Mouse (Mus musculus): ENCODE results near the gene Pde8a. TPM values are rescaled to one million over a fixed set of nuclear protein-coding genes. Genes with fewer than 3 reads are reported as not detected.

The Pde8a gene
- polyA plus RNA-seq, 1 experiment from 2014 or later, result 4.8 TPM

DNA sequence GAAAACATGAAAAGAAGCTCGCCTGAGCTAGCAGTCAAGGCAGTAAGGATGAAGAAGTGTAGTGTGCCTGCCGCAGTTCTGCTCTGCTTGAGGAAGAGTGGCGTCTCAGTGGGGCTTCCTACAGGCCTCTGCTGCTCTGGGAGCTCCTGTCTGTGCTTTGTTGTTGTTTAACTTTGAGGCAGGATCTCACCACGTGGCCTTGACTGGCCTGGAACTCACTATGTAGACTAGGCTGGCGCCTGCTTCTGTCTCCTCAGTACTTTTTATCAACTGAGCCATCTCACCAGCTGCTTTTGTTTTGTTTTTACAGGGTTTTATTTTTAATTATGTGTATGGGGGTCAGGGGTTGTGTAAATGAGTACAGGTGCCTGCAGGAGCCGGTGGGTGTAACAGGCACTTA, 84.8 kb downstream of the Pde8a start:
- no peak overlapping the region for H3K9ac ChIP-seq
- 29% methylated on average over 6 of the region's 6 CpGs for WGBS
- H3K27ac ChIP-seq, result no peak overlapping the region
- no peaks in the 10 kb centered on the region for H3K36me3 ChIP-seq
- H3K4me2 ChIP-seq (replicated peaks), result no peak overlapping the region
- no peaks in the 10 kb centered on the region for H3K9me3 ChIP-seq
- H3K4me1 ChIP-seq, result peaks cover 14% of the 10 kb centered on the region
- H3K27me3 ChIP-seq, result no peaks in the 10 kb centered on the region
- ATAC-seq (ENCODE audit: low FRiP score, low read depth), result no peak
- H3K4me3 ChIP-seq, result no peak overlapping the region

DNA sequence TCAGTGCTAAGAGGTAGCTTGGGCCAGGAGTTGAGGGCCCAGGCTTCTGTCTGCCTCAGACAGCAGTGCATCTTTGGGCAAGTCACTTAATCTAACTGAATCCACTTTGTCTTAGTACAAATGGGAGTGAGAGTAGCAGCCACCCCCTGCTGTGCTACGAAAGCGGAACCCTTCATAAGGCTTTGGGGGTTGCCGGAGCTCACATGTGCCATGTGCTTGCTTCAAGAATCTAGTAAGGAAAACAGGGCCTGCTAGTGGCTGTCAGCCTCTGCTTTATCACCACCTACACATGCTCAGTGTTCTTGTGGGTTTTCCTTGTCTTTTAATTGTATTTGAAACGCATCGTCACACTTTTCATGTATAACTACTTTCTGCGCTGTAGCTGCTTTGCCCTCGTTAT, 87.9 kb downstream of the Pde8a start:
- Histone ChIP-seq H3K4me2 (replicated peaks) (no peak overlapping the region), H3K36me3 (no peaks in the 10 kb centered on the region), H3K27me3 (no peaks in the 10 kb centered on the region), H3K9me3 (no peaks in the 10 kb centered on the region), H3K27ac (no peak overlapping the region), H3K4me1 (peaks cover 8% of the 10 kb centered on the region), H3K4me3 (no peak overlapping the region), H3K9ac (no peak overlapping the region)
- WGBS, result 30% methylated on average over 7 of the region's 7 CpGs
- no peak for ATAC-seq (ENCODE audit: low FRiP score, low read depth)

DNA sequence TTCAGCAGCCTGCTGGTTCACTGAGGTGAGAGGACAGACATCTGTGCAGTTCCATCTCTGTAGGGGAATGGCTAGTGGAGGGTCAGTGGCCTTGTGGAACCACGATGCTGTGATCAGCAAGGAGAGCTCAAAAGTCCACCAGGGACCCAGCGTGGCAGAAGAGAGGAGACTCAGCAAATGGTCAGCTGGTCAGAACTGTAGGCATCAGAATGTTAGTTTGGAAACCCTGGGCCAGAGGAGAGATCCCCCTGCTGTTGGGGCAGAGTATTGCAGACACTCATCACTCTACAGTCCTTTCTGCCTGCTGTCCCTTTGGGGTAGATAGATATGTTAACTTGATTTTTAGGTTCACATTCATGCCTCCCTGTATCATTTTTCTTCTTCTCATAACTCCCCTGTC, 90.3 kb downstream of the Pde8a start:
- H3K4me1 ChIP-seq, result peaks cover 8% of the 10 kb centered on the region
- H3K9me3 ChIP-seq, result no peaks in the 10 kb centered on the region
- ATAC-seq (ENCODE audit: low FRiP score, low read depth), result no peak
- WGBS, result 84% methylated on average over 2 of the region's 2 CpGs
- H3K36me3 ChIP-seq, result no peaks in the 10 kb centered on the region
- no peaks in the 10 kb centered on the region for H3K27me3 ChIP-seq
- H3K27ac ChIP-seq, result no peak overlapping the region
- H3K9ac ChIP-seq, result no peak overlapping the region
- H3K4me3 ChIP-seq, result no peak overlapping the region
- no peak overlapping the region for H3K4me2 ChIP-seq (replicated peaks)

GRCm38 (mm10) chr7:81304100-81304499, 90.7 kb downstream of the Pde8a start:
- Histone ChIP-seq H3K4me3 (no peak overlapping the region), H3K9ac (no peak overlapping the region), H3K27ac (no peak overlapping the region), H3K9me3 (no peaks in the 10 kb centered on the region), H3K27me3 (no peaks in the 10 kb centered on the region), H3K4me2 (replicated peaks) (no peak overlapping the region), H3K4me1 (peaks cover 8% of the 10 kb centered on the region), H3K36me3 (no peaks in the 10 kb centered on the region)
- ATAC-seq (ENCODE audit: low FRiP score, low read depth), result no peak
- WGBS, result 77% methylated on average over 5 of the region's 5 CpGs

DNA sequence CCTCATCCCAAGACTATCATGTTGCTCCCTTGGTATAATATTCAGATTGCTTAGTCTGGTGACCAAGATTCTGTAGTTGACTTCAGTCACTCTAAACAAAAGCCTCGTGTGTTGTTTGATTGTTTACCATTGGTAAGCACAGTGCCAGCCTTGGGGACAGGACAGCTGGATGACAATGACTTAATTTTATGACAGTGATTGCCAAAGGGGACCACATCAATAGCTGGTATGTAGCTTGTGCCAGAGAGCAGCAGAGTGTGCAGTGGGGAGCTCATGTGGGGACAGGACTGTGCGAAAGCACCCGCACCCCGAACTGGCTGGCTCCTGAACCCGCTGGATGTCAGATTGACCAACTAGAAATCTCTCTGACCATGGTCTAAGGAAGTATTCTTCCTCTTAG, 91.3 kb downstream of the Pde8a start:
- no peaks in the 10 kb centered on the region for H3K27me3 ChIP-seq
- 87% methylated on average over 5 of the region's 5 CpGs for WGBS
- no peak overlapping the region for H3K27ac ChIP-seq
- no peaks in the 10 kb centered on the region for H3K9me3 ChIP-seq
- no peak for ATAC-seq (ENCODE audit: low FRiP score, low read depth)
- H3K4me3 ChIP-seq, result no peak overlapping the region
- H3K4me2 ChIP-seq (replicated peaks), result no peak overlapping the region
- H3K9ac ChIP-seq, result no peak overlapping the region
- peaks cover 8% of the 10 kb centered on the region for H3K4me1 ChIP-seq
- no peaks in the 10 kb centered on the region for H3K36me3 ChIP-seq

DNA sequence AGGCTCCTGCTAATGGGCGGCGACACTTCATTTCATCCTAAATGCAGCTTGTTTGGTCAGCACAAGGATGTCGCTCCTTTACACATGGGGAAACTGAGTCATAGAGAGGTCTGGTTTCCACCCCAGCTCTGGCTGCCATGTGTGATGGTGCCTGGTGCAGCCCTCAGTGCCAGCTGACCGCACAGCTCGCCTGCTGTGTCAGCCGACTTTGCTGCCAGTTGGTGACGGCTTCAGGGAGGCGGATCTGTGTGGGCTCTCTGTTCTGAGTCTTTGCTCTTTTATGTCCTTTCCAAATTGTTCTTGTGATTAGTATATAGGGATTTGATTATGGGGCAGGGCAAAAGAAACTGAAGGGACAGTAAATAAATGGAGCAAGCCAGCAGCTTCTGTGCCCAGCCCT, 94.3 kb downstream of the Pde8a start:
- Histone ChIP-seq H3K36me3 (no peaks in the 10 kb centered on the region), H3K27ac (no peak overlapping the region), H3K4me1 (no peaks in the 10 kb centered on the region), H3K9ac (no peak overlapping the region), H3K27me3 (no peaks in the 10 kb centered on the region), H3K4me2 (replicated peaks) (no peak overlapping the region), H3K4me3 (no peak overlapping the region), H3K9me3 (no peaks in the 10 kb centered on the region)
- WGBS, result 73% methylated on average over 8 of the region's 8 CpGs
- ATAC-seq (ENCODE audit: low FRiP score, low read depth), result no peak

DNA sequence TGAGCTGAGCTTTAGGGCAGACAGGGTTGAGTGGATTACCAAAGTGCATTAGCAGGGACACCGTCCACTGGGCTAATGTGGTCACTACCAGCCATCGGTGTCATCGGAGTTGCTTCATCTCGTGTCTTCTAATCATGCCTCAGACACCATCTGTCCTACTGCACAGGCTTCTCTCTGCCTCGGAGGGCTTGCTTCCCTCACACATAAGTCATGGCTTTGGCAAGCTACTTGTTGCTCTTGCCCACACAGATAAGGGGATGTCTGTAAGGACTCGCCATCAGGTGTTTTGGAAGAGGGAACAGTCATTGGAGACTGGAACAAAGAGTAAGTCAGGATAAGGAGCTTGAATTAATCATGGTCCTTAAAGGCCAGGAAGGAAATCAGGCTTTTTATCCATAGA, 95.9 kb downstream of the Pde8a start:
- H3K4me3 ChIP-seq, result no peak overlapping the region
- H3K27me3 ChIP-seq, result no peaks in the 10 kb centered on the region
- no peaks in the 10 kb centered on the region for H3K4me1 ChIP-seq
- H3K9ac ChIP-seq, result no peak overlapping the region
- ATAC-seq (ENCODE audit: low FRiP score, low read depth), result no peak
- H3K4me2 ChIP-seq (replicated peaks), result no peak overlapping the region
- 88% methylated on average over 6 of the region's 6 CpGs for WGBS
- no peaks in the 10 kb centered on the region for H3K36me3 ChIP-seq
- no peaks in the 10 kb centered on the region for H3K9me3 ChIP-seq
- H3K27ac ChIP-seq, result no peak overlapping the region

GRCm38 (mm10) chr7:81311130-81311529, 97.7 kb downstream of the Pde8a start:
- no peak overlapping the region for H3K4me2 ChIP-seq (replicated peaks)
- H3K27me3 ChIP-seq, result no peaks in the 10 kb centered on the region
- ATAC-seq (ENCODE audit: low FRiP score, low read depth), result no peak
- H3K4me3 ChIP-seq, result no peak overlapping the region
- no peaks in the 10 kb centered on the region for H3K9me3 ChIP-seq
- H3K4me1 ChIP-seq, result no peaks in the 10 kb centered on the region
- H3K36me3 ChIP-seq, result no peaks in the 10 kb centered on the region
- WGBS, result 88% methylated on average over 1 of the region's 1 CpGs
- H3K9ac ChIP-seq, result no peak overlapping the region
- H3K27ac ChIP-seq, result no peak overlapping the region

DNA sequence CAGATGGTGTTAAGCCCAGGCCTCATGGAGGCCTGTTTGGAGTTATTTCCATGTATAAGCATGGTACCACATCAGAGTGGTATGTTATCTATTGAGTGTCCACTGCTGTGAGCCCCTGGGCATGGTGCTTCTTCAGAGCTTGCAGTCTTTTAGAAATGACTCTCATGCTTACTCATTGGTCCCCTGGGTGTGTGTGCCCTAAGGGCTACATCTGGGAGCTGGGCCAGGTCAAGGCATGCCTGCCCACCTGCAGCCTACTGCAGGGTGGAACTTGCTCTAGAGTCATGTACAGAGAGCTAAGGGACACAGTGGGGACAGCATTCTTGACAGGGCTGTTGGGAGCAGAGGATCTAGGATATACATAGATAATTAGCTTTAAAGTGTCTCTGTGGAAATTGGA, 98.2 kb downstream of the Pde8a start:
- Histone ChIP-seq H3K9me3 (no peaks in the 10 kb centered on the region), H3K27ac (no peak overlapping the region), H3K36me3 (no peaks in the 10 kb centered on the region), H3K9ac (no peak overlapping the region), H3K4me3 (no peak overlapping the region), H3K4me1 (no peaks in the 10 kb centered on the region), H3K27me3 (no peaks in the 10 kb centered on the region), H3K4me2 (replicated peaks) (no peak overlapping the region)
- ATAC-seq (ENCODE audit: low FRiP score, low read depth), result no peak

DNA sequence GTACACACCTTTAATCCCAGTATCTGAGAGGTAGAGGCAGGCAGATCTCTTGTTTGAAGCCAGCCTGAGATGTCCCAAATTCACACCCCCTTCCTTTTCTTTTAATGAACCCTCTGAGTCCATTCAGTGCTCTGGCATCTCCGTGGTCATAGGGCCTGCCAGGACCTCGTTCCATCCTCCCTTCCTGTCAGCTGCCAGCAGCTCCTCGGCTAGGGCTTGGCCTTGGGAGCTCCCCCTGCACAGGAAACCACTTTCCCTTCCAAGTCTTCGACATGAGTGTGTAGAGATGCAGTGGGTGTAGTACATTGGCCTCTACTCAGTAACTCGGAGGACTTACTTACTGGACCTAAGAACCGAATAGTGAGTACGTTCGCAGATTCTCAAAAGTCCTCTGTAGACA, 102.2 kb downstream of the Pde8a start:
- no peak overlapping the region for H3K27ac ChIP-seq
- H3K4me1 ChIP-seq, result 0 out of 2 replicates have a peak, but pooled peaks cover 3% of the 10 kb centered on the region
- 65% methylated on average over 8 of the region's 8 CpGs for WGBS
- H3K9ac ChIP-seq, result no peak overlapping the region
- H3K27me3 ChIP-seq, result no peaks in the 10 kb centered on the region
- ATAC-seq (ENCODE audit: low FRiP score, low read depth), result no peak
- no peak overlapping the region for H3K4me2 ChIP-seq (replicated peaks)
- no peaks in the 10 kb centered on the region for H3K9me3 ChIP-seq
- H3K36me3 ChIP-seq, result no peaks in the 10 kb centered on the region
- H3K4me3 ChIP-seq, result no peak overlapping the region

DNA sequence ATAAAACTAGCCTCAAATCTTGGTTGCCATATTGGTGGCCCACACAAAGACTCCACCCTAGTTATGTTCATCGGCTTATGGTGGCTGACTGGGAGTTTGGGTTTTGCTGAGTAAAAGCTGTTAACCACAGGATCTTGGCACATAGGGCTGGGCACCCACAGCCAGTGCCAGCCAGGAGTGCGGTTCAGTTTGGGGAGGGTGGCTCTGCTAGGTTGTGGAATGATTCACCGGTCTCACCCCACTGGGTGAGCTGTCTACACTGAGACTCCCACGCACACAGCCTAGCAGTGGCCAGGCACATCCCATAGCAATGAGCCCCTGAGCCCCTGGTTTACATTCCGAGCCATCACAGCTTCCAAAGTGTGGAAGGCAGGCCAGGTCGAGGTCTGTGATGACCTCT, 106.4 kb downstream of the Pde8a start:
- peaks cover 9% of the 10 kb centered on the region; the same call in 1 of the 2 replicates for H3K4me1 ChIP-seq
- no peak for ATAC-seq (ENCODE audit: low FRiP score, low read depth)
- no peak overlapping the region for H3K4me3 ChIP-seq
- H3K9ac ChIP-seq, result no peak overlapping the region
- no peak overlapping the region for H3K27ac ChIP-seq
- no peak overlapping the region for H3K4me2 ChIP-seq (replicated peaks)
- no peaks in the 10 kb centered on the region for H3K9me3 ChIP-seq
- no peaks in the 10 kb centered on the region for H3K27me3 ChIP-seq
- WGBS, result 73% methylated on average over 6 of the region's 6 CpGs
- no peaks in the 10 kb centered on the region for H3K36me3 ChIP-seq

DNA sequence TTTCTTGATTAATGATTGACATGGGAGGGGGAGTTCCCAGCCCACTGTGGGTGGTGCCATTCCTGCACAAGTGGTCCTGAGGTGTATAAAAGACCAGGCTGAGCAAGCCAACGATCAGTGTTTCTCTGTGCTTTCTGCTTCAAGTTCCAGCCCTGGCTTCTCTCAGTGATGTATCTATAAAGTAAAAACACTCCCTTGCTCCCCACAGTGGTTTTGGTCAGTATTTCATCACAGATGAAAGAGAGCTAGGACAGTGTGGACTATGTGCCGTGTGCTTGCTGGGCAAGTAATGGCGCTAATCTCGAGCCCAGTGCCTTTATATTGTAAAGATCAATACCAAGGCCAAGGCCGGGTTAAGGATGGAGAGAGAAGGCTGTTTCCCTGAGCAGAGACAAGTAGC, 108.4 kb downstream of the Pde8a start:
- no peak overlapping the region for H3K27ac ChIP-seq
- H3K9ac ChIP-seq, result no peak overlapping the region
- WGBS, result 82% methylated on average over 5 of the region's 5 CpGs
- H3K4me3 ChIP-seq, result no peak overlapping the region
- 0 out of 2 replicates have a peak, but pooled peaks cover under 1% of the 10 kb centered on the region for H3K36me3 ChIP-seq
- H3K4me2 ChIP-seq (replicated peaks), result no peak overlapping the region
- H3K9me3 ChIP-seq, result no peaks in the 10 kb centered on the region
- H3K4me1 ChIP-seq, result peaks cover 9% of the 10 kb centered on the region; the same call in 1 of the 2 replicates
- H3K27me3 ChIP-seq, result no peaks in the 10 kb centered on the region
- no peak for ATAC-seq (ENCODE audit: low FRiP score, low read depth)

- H3K4me1 ChIP-seq, result peaks cover 3% of the 10 kb centered on the region; the same call in 1 of the 2 replicates
- H3K27ac ChIP-seq, result no peak overlapping the region
- no peak overlapping the region for H3K4me2 ChIP-seq (replicated peaks)
- peaks cover 26% of the 10 kb centered on the region for H3K36me3 ChIP-seq
- 87% methylated on average over 12 of the region's 12 CpGs for WGBS
- no peak for ATAC-seq (ENCODE audit: low FRiP score, low read depth)
- H3K27me3 ChIP-seq, result no peaks in the 10 kb centered on the region
- H3K9ac ChIP-seq, result no peak overlapping the region
- H3K9me3 ChIP-seq, result no peaks in the 10 kb centered on the region
- H3K4me3 ChIP-seq, result no peak overlapping the region
These were observed 112.6 kb downstream of the Pde8a start for GRCm38 (mm10) chr7:81326043-81326442.

Measured in limb, embryonic 13.5 days (tissue).